In the genomic region with DNA sequence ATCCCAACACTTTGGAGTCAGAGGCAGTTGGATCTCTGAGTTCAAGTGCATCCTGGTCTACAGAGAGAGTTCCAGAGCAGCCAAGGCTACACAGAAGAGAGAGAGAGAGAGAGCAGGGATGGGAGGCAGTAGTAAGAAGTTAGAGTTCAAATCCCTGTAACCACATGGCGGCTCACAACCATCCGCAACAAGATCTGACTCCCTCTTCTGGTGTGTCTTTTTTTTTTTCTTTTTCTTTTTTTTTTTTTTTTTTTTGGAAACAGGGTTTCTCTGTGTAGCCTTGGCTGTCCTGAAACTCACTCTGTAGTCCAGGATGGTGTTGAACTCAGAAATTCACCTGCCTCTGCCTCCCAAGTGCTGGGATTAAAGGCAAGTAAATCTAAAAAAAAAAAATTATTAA, we compare ENCODE assay signal across 47 mouse cellular contexts. TPM values are rescaled to one million over a fixed set of nuclear protein-coding genes. Genes with fewer than 3 reads are reported as not detected.
"Had no signal": no experiment of that assay in that cellular context is flagged by ENCODE, and none has a peak within 500 bp of the region (broad histone marks: within the 10 kb centered on the region; RNA-seq: fewer than 3 reads in every experiment).

No protein-coding gene starts in this region.

- H3K27ac ChIP-seq: limb, embryonic 10.5 days; limb, embryonic 12.5 days; limb, embryonic 13.5 days; limb, embryonic 15.5 days; liver, embryonic 12.5 days; liver, embryonic 13.5 days; liver, embryonic 14.5 days; liver, embryonic 15.5 days; lung, embryonic 15.5 days; macrophage; midbrain, embryonic 10.5 days; midbrain, embryonic 12.5 days; midbrain, embryonic 13.5 days; midbrain, embryonic 15.5 days; neural tube, embryonic 12.5 days; neural tube, embryonic 13.5 days had no signal

- H3K4me2 ChIP-seq: limb, embryonic 12.5 days; limb, embryonic 13.5 days; limb, embryonic 15.5 days; liver, embryonic 11.5 days; liver, embryonic 12.5 days; liver, embryonic 13.5 days; liver, embryonic 15.5 days; lung, embryonic 14.5 days; lung, embryonic 15.5 days; midbrain, embryonic 11.5 days; midbrain, embryonic 12.5 days; midbrain, embryonic 13.5 days; midbrain, embryonic 15.5 days; neural tube, embryonic 12.5 days; neural tube, embryonic 13.5 days had no signal

- H3K4me3 ChIP-seq: limb, embryonic 10.5 days; limb, embryonic 12.5 days; limb, embryonic 13.5 days; limb, embryonic 15.5 days; liver, embryonic 12.5 days; liver, embryonic 13.5 days; liver, embryonic 15.5 days; lung, embryonic 15.5 days; megakaryocyte, embryonic 14.5 days; midbrain, embryonic 10.5 days; midbrain, embryonic 12.5 days; midbrain, embryonic 13.5 days; midbrain, embryonic 15.5 days; myocyte; neural tube, embryonic 12.5 days; neural tube, embryonic 13.5 days had no signal

- DNase-seq: left cerebral cortex, postnatal 4 days; liver; liver, embryonic 13.5 days; liver, postnatal 0 days; lung, adult 18-20 months; lung, adult 2 months; lung, embryonic 14.5 days; lung, postnatal 10 days; lung, postnatal 14 days; lung, postnatal 36 days; lung, postnatal 4 days; midbrain, embryonic 14.5 days had no signal

- H3K9ac ChIP-seq: limb, embryonic 12.5 days; limb, embryonic 13.5 days; limb, embryonic 15.5 days; liver, embryonic 12.5 days; liver, embryonic 13.5 days; liver, embryonic 14.5 days; liver, embryonic 15.5 days; liver, postnatal 0 days; lung, embryonic 14.5 days; lung, embryonic 15.5 days; midbrain, embryonic 12.5 days; midbrain, embryonic 13.5 days; midbrain, embryonic 15.5 days; neural tube, embryonic 12.5 days; neural tube, embryonic 13.5 days had no signal

- H3K9me3 ChIP-seq: limb, embryonic 10.5 days; limb, embryonic 12.5 days; limb, embryonic 13.5 days; limb, embryonic 15.5 days; liver, embryonic 12.5 days; liver, embryonic 13.5 days; liver, embryonic 15.5 days; lung, embryonic 15.5 days; megakaryocyte, embryonic 14.5 days; midbrain, embryonic 10.5 days; midbrain, embryonic 12.5 days; midbrain, embryonic 13.5 days; midbrain, embryonic 15.5 days; neural tube, embryonic 12.5 days; neural tube, embryonic 13.5 days had no signal

- H3K36me3 ChIP-seq: limb, embryonic 10.5 days; limb, embryonic 12.5 days; limb, embryonic 13.5 days; limb, embryonic 15.5 days; liver, embryonic 12.5 days; liver, embryonic 13.5 days; liver, embryonic 15.5 days; lung, embryonic 15.5 days; midbrain, embryonic 10.5 days; midbrain, embryonic 12.5 days; midbrain, embryonic 13.5 days; midbrain, embryonic 15.5 days; neural tube, embryonic 12.5 days; neural tube, embryonic 13.5 days had no signal

- H3K27me3 ChIP-seq: limb, embryonic 12.5 days; limb, embryonic 13.5 days; limb, embryonic 15.5 days; liver, embryonic 13.5 days; liver, embryonic 15.5 days; lung, embryonic 15.5 days; midbrain, embryonic 13.5 days; midbrain, embryonic 15.5 days; neural tube, embryonic 12.5 days; neural tube, embryonic 13.5 days had no signal

RNA-seq across cellular contexts. Expression of gene Mmp23, which starts 18.9 kb away (rescaled TPM):
- total RNA-seq: megakaryocyte-erythroid progenitor cell, adult 5-6 weeks; monocyte, adult 5-6 weeks had no signal
- polyA plus RNA-seq: macrophage had no signal

RNA-seq across cellular contexts. Expression of gene Gm10563, which starts 26.9 kb away (rescaled TPM):
- total RNA-seq: left cerebral cortex, postnatal 14 days; left cerebral cortex, postnatal 25 days; left cerebral cortex, postnatal 36 days; left cerebral cortex, postnatal 4 days; liver, adult 2 months; megakaryocyte progenitor cell, adult 5-6 weeks; megakaryocyte, adult 5-6 weeks; megakaryocyte-erythroid progenitor cell, adult 5-6 weeks; midbrain, postnatal 0 days; monocyte, adult 5-6 weeks had no signal
- polyA plus RNA-seq: limb, embryonic 10.5 days; limb, embryonic 11.5 days; limb, embryonic 12.5 days; limb, embryonic 13.5 days; limb, embryonic 14.5 days; limb, embryonic 15.5 days; liver, adult 2 months; liver, embryonic 11.5 days; liver, embryonic 12.5 days; liver, embryonic 13.5 days; liver, embryonic 14.5 days; liver, embryonic 15.5 days; liver, embryonic 16.5 days; liver, postnatal 0 days; lung, adult 2 months; lung, embryonic 14.5 days; lung, embryonic 15.5 days; lung, embryonic 16.5 days; lung, postnatal 0 days; macrophage; midbrain, embryonic 10.5 days; midbrain, embryonic 11.5 days; midbrain, embryonic 12.5 days; midbrain, embryonic 13.5 days; midbrain, embryonic 14.5 days; midbrain, embryonic 15.5 days; midbrain, embryonic 16.5 days; midbrain, postnatal 0 days; myocyte; neural tube, embryonic 11.5 days; neural tube, embryonic 12.5 days; neural tube, embryonic 13.5 days had no signal
